Mouse (Mus musculus): Measurements from ENCODE around the gene Mrpl42. TPM values are rescaled to one million over a fixed set of nuclear protein-coding genes. Genes with fewer than 3 reads are reported as not detected.

The Mrpl42 gene
- polyA plus RNA-seq (2014; fragmentation: Illumina TruSeq; extraction: RNeasy Lipid Tissue Mini Kit (QIAGEN cat#74804); ENCODE audit: insufficient read depth, low read depth, low replicate concordance): 120 TPM

DNA sequence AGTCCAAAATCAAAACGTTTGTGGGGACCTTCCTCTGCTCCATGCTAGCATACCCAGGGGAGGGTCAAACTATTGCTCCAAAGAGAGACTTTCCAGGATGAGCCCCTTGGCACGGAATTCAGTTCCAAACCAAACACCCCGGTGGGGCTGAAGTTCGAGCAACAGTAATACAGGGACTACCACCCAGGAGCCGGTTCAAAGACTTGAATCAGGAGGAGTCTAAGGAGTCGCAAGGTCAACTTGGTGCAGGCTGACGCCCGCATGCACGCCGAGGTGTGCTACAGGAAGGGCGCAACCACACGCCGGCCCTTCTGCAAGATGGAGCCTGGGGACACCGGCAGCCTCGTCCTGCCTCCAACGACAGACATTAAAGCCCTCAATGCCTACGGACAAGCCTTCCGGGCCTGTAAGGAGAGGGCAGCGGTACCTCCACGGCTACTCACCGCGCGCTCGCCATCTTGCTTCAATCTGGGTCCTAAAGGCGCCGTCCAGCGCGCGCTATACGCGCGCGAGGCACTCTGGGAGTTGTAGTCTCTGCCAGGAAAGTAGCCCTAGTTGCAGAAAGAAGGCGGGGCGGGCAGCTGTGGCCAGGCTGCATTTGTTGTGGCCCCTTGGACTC is at the start of gene Mrpl42:
Gene Mrpl42 (minus strand): TSS at position 478 of the 619 bp plus-strand sequence.

DNA sequence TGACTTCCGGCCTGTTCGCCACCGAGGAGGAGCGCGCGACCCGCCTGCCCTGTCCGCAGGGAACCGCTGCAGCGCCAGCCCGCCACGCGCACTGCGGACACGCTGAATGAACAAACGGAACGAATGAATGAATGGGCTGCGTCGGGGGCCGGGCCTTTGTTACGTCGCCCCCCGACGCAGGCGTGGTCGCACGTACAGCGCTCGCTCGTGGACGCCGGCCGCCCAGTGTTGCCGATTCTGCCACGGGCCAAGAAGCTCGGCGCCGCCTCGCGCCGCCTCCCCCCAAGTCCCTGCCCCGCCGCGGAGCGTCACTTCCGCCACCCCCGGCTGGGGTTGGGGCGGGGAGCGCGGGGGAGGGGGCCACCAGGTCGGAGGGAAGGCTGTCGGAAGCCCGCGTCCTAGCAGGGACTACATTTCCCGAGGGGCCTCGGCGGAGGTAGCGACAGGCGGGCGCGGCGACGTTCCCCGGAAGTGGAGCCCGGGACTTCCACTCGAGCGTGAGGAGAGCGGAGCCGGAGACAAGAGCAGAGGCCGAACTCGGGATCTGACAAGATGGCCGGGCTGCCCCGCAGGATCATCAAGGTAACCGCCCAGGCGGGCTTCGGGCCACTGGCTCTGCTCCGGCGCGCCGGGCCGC is 13.0 kb upstream of the Mrpl42 start, which contains the start of gene Ube2n:
Gene Ube2n (plus strand): TSS at position 490 of the 637 bp plus-strand sequence.

Other genes with a start within 250 kb of the Mrpl42 start
- 11.5 TPM for gene Cradd, start 177.8 kb downstream of the Mrpl42 start, polyA plus RNA-seq (2014; fragmentation: Illumina TruSeq; extraction: RNeasy Lipid Tissue Mini Kit (QIAGEN cat#74804); ENCODE audit: insufficient read depth, low read depth, low replicate concordance)
- 50.0 TPM for gene Socs2, start 84.8 kb downstream of the Mrpl42 start, polyA plus RNA-seq (2014; fragmentation: Illumina TruSeq; extraction: RNeasy Lipid Tissue Mini Kit (QIAGEN cat#74804); ENCODE audit: insufficient read depth, low read depth, low replicate concordance)
- gene Ube2n, start 13.2 kb upstream of the Mrpl42 start, polyA plus RNA-seq (2014; fragmentation: Illumina TruSeq; extraction: RNeasy Lipid Tissue Mini Kit (QIAGEN cat#74804); ENCODE audit: insufficient read depth, low read depth, low replicate concordance): 137 TPM
- gene Nudt4, start 62.2 kb upstream of the Mrpl42 start, polyA plus RNA-seq (2014; fragmentation: Illumina TruSeq; extraction: RNeasy Lipid Tissue Mini Kit (QIAGEN cat#74804); ENCODE audit: insufficient read depth, low read depth, low replicate concordance): 60.7 TPM
- not detected for gene Anapc15-ps, start 171.5 kb upstream of the Mrpl42 start, polyA plus RNA-seq (2014; fragmentation: Illumina TruSeq; extraction: RNeasy Lipid Tissue Mini Kit (QIAGEN cat#74804); ENCODE audit: insufficient read depth, low read depth, low replicate concordance)